Mouse (Mus musculus) liver, adult 2 months (tissue): ENCODE data around the gene Lipt1.

Experiments used
- CTCF ChIP-seq: fragments of 200-500 bp; IDR thresholded peaks from 2 replicates; pipeline ENCODE4 v1.5.1; 2011; ENCODE audit warnings: low read depth, low read length, control low read depth
- POLR2A ChIP-seq: fragments of 200-500 bp; IDR thresholded peaks from 2 replicates; pipeline ENCODE4 v1.6.1; 2011; ENCODE audit warnings: low read length, control low read depth; ENCODE audit not compliant: insufficient read depth; ENCODE audit errors: extremely low read depth

GRCm38 (mm10) chr1:37866286-37866685, 5.3 kb upstream of the Lipt1 start, which contains the start of gene Tsga10:
- TF ChIP-seq POLR2A (no peak), CTCF (no peak)
